Mouse (Mus musculus) heart, adult 2 months (tissue): ENCODE data around the gene Lrrc27.

Experiments used
- CTCF ChIP-seq: fragments of 200-600 bp; IDR thresholded peaks from 2 replicates; pipeline ENCODE4 v1.8.1; 2022; ENCODE audit warnings: antibody characterized with exemption, mild to moderate bottlenecking, moderate library complexity
- EP300 ChIP-seq: fragments of 200-500 bp; IDR thresholded peaks from 2 replicates; pipeline ENCODE4 v1.6.1; 2011; ENCODE audit warnings: low read depth, low read length, control low read depth; ENCODE audit not compliant: insufficient read depth
- POLR2A ChIP-seq: fragments of 200-500 bp; IDR thresholded peaks from 2 replicates; pipeline ENCODE4 v1.6.1; 2011; ENCODE audit warnings: mild to moderate bottlenecking, low read depth, low read length, control low read depth; ENCODE audit not compliant: insufficient read depth

GRCm38 (mm10) chr7:139191619-139192018, 21.2 kb upstream of the Lrrc27 start:
- peak; percentile 58 for TF ChIP-seq CTCF
- TF ChIP-seq POLR2A: no peak
- TF ChIP-seq EP300: no peak
